7 mouse cellular contexts compared by ENCODE assay signal in the genomic region with DNA sequence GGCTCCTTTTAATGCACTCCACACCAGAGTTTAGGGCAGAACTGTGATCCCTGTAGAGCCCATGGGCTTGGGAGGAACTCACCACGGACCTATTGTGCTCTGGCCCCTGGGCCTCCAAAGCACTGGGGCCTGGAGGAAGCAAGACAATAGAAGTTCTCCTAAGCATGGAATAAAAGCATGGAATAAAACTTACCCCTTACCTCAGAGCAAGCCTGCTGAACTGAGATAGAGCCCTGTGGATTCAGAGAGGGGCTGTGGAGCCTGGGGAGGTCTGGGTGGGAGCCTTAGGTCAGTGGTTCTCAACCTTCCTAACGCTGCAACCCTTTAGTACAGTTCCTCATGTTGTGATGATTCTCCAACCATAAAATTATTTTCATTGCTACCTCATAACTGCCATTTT. TPM values are rescaled to one million over a fixed set of nuclear protein-coding genes. Genes with fewer than 3 reads are reported as not detected.
DNase-seq lines count a peak whose midpoint lies in the region; ATAC-seq lines count a peak whose summit lies in the region.

A gene (minus strand): TSS at position 101 of the 400 bp plus-strand sequence.

- H3K27me3 ChIP-seq in forebrain, embryonic 10.5 days (ENCODE audit: poor library complexity, severe bottlenecking): peaks cover 21% of the 10 kb centered on the region
- no peaks in the 10 kb centered on the region for H3K27me3 ChIP-seq in limb, embryonic 15.5 days
- H3K27me3 ChIP-seq in stomach, embryonic 15.5 days (replicated peaks): no peaks in the 10 kb centered on the region

- peaks cover 47% of the 10 kb centered on the region for H3K4me1 ChIP-seq in forebrain, embryonic 10.5 days
- peaks cover 29% of the 10 kb centered on the region for H3K4me1 ChIP-seq in limb, embryonic 15.5 days
- H3K4me1 ChIP-seq in stomach, embryonic 15.5 days: 0 out of 2 replicates have a peak, but pooled peaks cover 9% of the 10 kb centered on the region

- peak within 1 kb of the TSS; percentile 74 for H3K27ac ChIP-seq in forebrain, embryonic 10.5 days
- no peak within 1 kb of the TSS for H3K27ac ChIP-seq in limb, embryonic 15.5 days
- no peak within 1 kb of the TSS for H3K27ac ChIP-seq in stomach, embryonic 15.5 days

- 63% methylated on average over 2 of the region's 2 CpGs for WGBS in forebrain, embryonic 10.5 days
- WGBS in limb, embryonic 15.5 days: 84% methylated on average over 2 of the region's 2 CpGs
- WGBS in stomach, embryonic 15.5 days: 71% methylated on average over 2 of the region's 2 CpGs

- no peak for DNase-seq in urinary bladder, adult 2 months (ENCODE audit: low spot score)
- DNase-seq in urinary bladder, postnatal 4 days (ENCODE audit: low spot score in 2 of 2): no peak
- DNase-seq in forebrain, embryonic 10.5 days (ENCODE audit: extremely low spot score, low spot score): no peak
- DNase-seq in heart, postnatal 4 days: no peak
- DNase-seq in cerebellum, postnatal 36 days: no peak

- ATAC-seq in limb, embryonic 15.5 days (ENCODE audit: insufficient number of reproducible peaks, low FRiP score, low TSS enrichment, low read depth): no peak
- ATAC-seq in stomach, embryonic 15.5 days (ENCODE audit: insufficient read depth, low FRiP score, low read depth): no peak

- peak within 1 kb of the TSS; percentile 0; the same call in 1 of the 2 replicates for H3K4me3 ChIP-seq in forebrain, embryonic 10.5 days
- peak within 1 kb of the TSS; percentile 3; the same call in 1 of the 2 replicates for H3K4me3 ChIP-seq in limb, embryonic 15.5 days
- no peak within 1 kb of the TSS for H3K4me3 ChIP-seq in stomach, embryonic 15.5 days (replicated peaks)

- no peaks in the 10 kb centered on the region for H3K9me3 ChIP-seq in forebrain, embryonic 10.5 days
- no peaks in the 10 kb centered on the region for H3K9me3 ChIP-seq in limb, embryonic 15.5 days
- no peaks in the 10 kb centered on the region for H3K9me3 ChIP-seq in stomach, embryonic 15.5 days

- H3K4me2 ChIP-seq in limb, embryonic 15.5 days: 0 out of 2 replicates have a peak within 1 kb of the TSS, but pooled peaks have one; percentile 19
- H3K4me2 ChIP-seq in stomach, embryonic 15.5 days: peak within 1 kb of the TSS; percentile 32

- H3K9ac ChIP-seq in limb, embryonic 15.5 days: 0 out of 2 replicates have a peak within 1 kb of the TSS, but pooled peaks have one; percentile 0
- H3K9ac ChIP-seq in stomach, embryonic 15.5 days: no peak within 1 kb of the TSS

- H3K36me3 ChIP-seq in forebrain, embryonic 10.5 days (replicated peaks): no peaks in the 10 kb centered on the region
- H3K36me3 ChIP-seq in limb, embryonic 15.5 days: no peaks in the 10 kb centered on the region
- no peaks in the 10 kb centered on the region for H3K36me3 ChIP-seq in stomach, embryonic 15.5 days

RNA-seq across cellular contexts. Expression of the gene that starts here (rescaled TPM):
- polyA plus RNA-seq in urinary bladder, adult 2 months (2012; rRNA removed): 211 and 293 TPM in 2 replicates
- polyA plus RNA-seq in forebrain, embryonic 10.5 days (2016; fragmentation: Nextera tagmentation; extraction: Ambion mirVana): 401 and 402 TPM in 2 replicates
- 100 to 1,000 TPM; 301 to 310 TPM for total RNA-seq in heart, postnatal 4 days (2021)
- polyA plus RNA-seq in limb, embryonic 15.5 days (2015; fragmentation: Nextera tagmentation; extraction: Ambion mirVana): 336 and 363 TPM in 2 replicates
- 319 and 363 TPM in 2 replicates for polyA plus RNA-seq in stomach, embryonic 15.5 days (2015; fragmentation: Nextera tagmentation; extraction: Ambion mirVana)
